Mouse (Mus musculus): ENCODE data around the gene Atg5. TPM values are rescaled to one million over a fixed set of nuclear protein-coding genes. Genes with fewer than 3 reads are reported as not detected.
A peak's percentile ranks its signal among the peaks of the same experiment; 100 is the strongest.

Atg5 gene
- polyA plus RNA-seq, 1 experiment, result 22.7 TPM

- no peak for TF ChIP-seq POLR2A (IDR thresholded peaks at IDR 0.05; ENCODE audit: borderline replicate concordance, extremely low read depth, insufficient read depth, insufficient read length, poor library complexity, severe bottlenecking)
- no peak for TF ChIP-seq CTCF (IDR thresholded peaks at IDR 0.05; ENCODE audit: borderline replicate concordance, extremely low read depth, insufficient read depth, insufficient read length)
- DNase-seq (ENCODE audit: low read depth), result no peak
Measured at GRCm38 (mm10) chr10:44338571-44338970, 70.4 kb downstream of the Atg5 start.

DNA sequence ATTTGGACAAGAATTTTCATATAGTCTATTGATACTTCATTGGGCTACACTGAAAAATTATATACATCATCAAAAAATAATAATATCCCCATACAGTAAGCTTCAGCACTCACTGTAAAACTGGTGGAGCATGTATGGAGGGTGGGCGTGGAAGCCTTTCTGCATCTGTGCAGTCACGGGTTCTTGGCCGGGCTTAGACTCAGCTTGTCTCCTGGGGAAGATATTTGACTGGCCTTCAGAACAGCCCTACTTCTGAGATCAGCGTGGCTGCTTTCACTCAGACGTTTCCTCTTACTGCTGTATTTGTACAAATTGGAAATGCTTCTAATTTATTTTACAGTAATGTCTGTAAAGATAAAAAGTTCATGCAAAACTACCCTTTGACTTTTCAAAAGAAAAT, 71.2 kb downstream of the Atg5 start:
- DNase-seq (ENCODE audit: low read depth), result no peak
- TF ChIP-seq POLR2A (IDR thresholded peaks at IDR 0.05; ENCODE audit: borderline replicate concordance, extremely low read depth, insufficient read depth, insufficient read length, poor library complexity, severe bottlenecking), result no peak
- no peak for TF ChIP-seq CTCF (IDR thresholded peaks at IDR 0.05; ENCODE audit: borderline replicate concordance, extremely low read depth, insufficient read depth, insufficient read length)

GRCm38 (mm10) chr10:44340928-44341327, 72.8 kb downstream of the Atg5 start:
- TF ChIP-seq POLR2A (IDR thresholded peaks at IDR 0.05; ENCODE audit: borderline replicate concordance, extremely low read depth, insufficient read depth, insufficient read length, poor library complexity, severe bottlenecking) (no peak), CTCF (IDR thresholded peaks at IDR 0.05; ENCODE audit: borderline replicate concordance, extremely low read depth, insufficient read depth, insufficient read length) (no peak)

GRCm38 (mm10) chr10:44341826-44342521, 73.8 kb downstream of the Atg5 start:
- TF ChIP-seq POLR2A (IDR thresholded peaks at IDR 0.05; ENCODE audit: borderline replicate concordance, extremely low read depth, insufficient read depth, insufficient read length, poor library complexity, severe bottlenecking), result no peak
- TF ChIP-seq CTCF (IDR thresholded peaks at IDR 0.05; ENCODE audit: borderline replicate concordance, extremely low read depth, insufficient read depth, insufficient read length), result no peak

More at GRCm38 (mm10) chr10:44340928-44341327, 72.8 kb downstream of the Atg5 start:
- DNase-seq (ENCODE audit: low read depth), result peak; percentile 25

DNA sequence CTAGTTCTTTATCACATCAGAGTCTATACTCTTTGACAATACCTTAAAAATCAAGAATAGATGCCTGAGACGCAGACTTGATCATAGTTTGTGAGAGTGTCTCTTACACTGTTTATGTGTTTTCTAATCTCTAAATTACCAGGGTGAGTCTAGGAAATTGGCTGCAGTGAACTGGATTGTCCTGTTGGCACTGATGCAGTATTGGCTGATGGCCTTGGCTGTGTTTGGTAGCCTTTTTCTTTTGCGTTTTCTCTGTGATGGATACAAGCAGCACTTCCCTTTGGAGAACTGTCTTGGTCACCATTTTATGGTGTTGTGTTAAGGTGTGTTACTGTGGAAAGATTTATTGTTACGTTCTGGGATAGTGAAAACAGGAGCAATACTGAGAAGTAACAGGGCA, 75.2 kb downstream of the Atg5 start:
- TF ChIP-seq CTCF (IDR thresholded peaks at IDR 0.05; ENCODE audit: borderline replicate concordance, extremely low read depth, insufficient read depth, insufficient read length) (no peak), POLR2A (IDR thresholded peaks at IDR 0.05; ENCODE audit: borderline replicate concordance, extremely low read depth, insufficient read depth, insufficient read length, poor library complexity, severe bottlenecking) (no peak)
- no peak for DNase-seq (ENCODE audit: low read depth)

More at GRCm38 (mm10) chr10:44341826-44342521, 73.8 kb downstream of the Atg5 start:
- DNase-seq (ENCODE audit: low read depth), result no peak

DNA sequence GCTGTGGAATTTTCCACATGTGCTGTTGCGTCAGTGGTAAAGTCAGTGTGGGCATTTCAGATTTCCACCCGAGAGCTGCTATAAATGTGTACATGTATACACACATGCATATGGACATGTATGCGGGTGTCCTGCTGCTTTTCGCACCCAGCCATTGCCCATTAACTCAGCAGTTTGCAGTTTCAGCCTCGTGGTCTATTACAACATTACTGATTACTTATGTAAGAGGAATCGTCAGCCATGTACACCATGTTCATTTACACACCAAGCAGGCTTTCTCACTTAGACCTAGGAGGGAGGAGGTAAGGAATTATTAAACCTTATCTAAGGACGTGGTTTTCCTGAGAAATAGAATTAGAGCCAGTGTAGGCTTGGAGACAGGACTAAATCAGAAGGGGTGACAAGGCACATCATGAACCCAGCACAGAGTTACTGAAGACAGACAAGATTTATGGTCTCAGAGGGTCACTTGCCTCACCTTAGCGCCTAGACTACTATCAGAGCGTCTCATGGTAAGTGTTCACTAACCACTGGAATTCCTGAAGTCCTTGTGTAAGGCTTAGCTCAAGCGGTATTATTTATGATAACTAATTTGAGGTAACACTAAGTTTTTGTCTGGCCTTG, 79.5 kb downstream of the Atg5 start:
- no peak for TF ChIP-seq POLR2A (IDR thresholded peaks at IDR 0.05; ENCODE audit: borderline replicate concordance, extremely low read depth, insufficient read depth, insufficient read length, poor library complexity, severe bottlenecking)
- TF ChIP-seq CTCF (IDR thresholded peaks at IDR 0.05; ENCODE audit: borderline replicate concordance, extremely low read depth, insufficient read depth, insufficient read length), result no peak

GRCm38 (mm10) chr10:44348474-44349415, 80.6 kb downstream of the Atg5 start:
- TF ChIP-seq CTCF (IDR thresholded peaks at IDR 0.05; ENCODE audit: borderline replicate concordance, extremely low read depth, insufficient read depth, insufficient read length), result no peak
- TF ChIP-seq POLR2A (IDR thresholded peaks at IDR 0.05; ENCODE audit: borderline replicate concordance, extremely low read depth, insufficient read depth, insufficient read length, poor library complexity, severe bottlenecking), result no peak
- no peak for DNase-seq (ENCODE audit: low read depth)

More for the DNA sequence above, 79.5 kb downstream of the Atg5 start:
- no peak for DNase-seq (ENCODE audit: low read depth)

- no peak for DNase-seq (ENCODE audit: low read depth)
- TF ChIP-seq CTCF (IDR thresholded peaks at IDR 0.05; ENCODE audit: borderline replicate concordance, extremely low read depth, insufficient read depth, insufficient read length), result no peak
- TF ChIP-seq POLR2A (IDR thresholded peaks at IDR 0.05; ENCODE audit: borderline replicate concordance, extremely low read depth, insufficient read depth, insufficient read length, poor library complexity, severe bottlenecking), result no peak
Measured at GRCm38 (mm10) chr10:44353467-44353866, 85.3 kb downstream of the Atg5 start.

DNA sequence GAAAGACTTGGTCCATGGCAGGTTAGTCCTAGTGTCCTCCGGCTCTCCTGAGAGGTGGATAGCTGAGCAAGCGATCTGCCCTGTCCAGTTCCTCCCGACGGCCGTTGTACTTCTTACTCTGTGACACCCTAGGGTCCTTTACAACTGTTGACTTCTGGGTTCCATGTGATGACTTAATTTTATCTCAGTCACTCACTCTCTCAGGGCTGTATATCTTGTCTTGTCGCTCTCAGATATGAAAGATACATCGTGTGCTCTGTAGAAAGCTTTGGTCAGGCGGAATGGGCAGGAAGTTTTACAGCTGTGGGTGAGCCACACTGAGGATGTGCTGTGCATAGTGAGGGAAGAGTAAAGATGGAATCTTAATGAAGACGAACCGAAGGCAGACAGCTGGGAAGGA, 86.2 kb downstream of the Atg5 start:
- no peak for DNase-seq (ENCODE audit: low read depth)
- TF ChIP-seq POLR2A (IDR thresholded peaks at IDR 0.05; ENCODE audit: borderline replicate concordance, extremely low read depth, insufficient read depth, insufficient read length, poor library complexity, severe bottlenecking) (no peak), CTCF (IDR thresholded peaks at IDR 0.05; ENCODE audit: borderline replicate concordance, extremely low read depth, insufficient read depth, insufficient read length) (no peak)

- no peak for TF ChIP-seq POLR2A (IDR thresholded peaks at IDR 0.05; ENCODE audit: borderline replicate concordance, extremely low read depth, insufficient read depth, insufficient read length, poor library complexity, severe bottlenecking)
- TF ChIP-seq CTCF (IDR thresholded peaks at IDR 0.05; ENCODE audit: borderline replicate concordance, extremely low read depth, insufficient read depth, insufficient read length), result no peak
Measured at GRCm38 (mm10) chr10:44355216-44355615, 87.1 kb downstream of the Atg5 start.

DNA sequence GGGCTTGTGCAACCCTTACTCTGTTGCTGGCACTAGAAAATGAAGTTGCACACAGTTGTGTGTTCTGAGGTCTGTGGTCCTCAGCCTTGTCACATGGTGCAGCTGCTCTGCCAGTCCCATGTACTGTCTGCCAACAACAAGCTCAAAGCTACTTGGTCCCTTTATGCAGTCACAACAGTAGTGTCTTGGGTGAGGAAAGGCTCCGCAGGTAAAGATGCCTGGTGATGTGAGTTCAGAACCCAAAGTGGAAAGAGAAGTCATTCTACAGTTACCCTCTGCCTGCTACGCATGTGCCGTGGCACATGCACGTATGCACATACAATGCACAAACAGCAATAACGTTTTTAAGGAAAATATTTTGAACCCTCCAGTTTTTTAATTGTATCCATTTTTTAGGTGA, 88.5 kb downstream of the Atg5 start:
- TF ChIP-seq CTCF (IDR thresholded peaks at IDR 0.05; ENCODE audit: borderline replicate concordance, extremely low read depth, insufficient read depth, insufficient read length), result no peak
- no peak for TF ChIP-seq POLR2A (IDR thresholded peaks at IDR 0.05; ENCODE audit: borderline replicate concordance, extremely low read depth, insufficient read depth, insufficient read length, poor library complexity, severe bottlenecking)
- no peak for DNase-seq (ENCODE audit: low read depth)

More at GRCm38 (mm10) chr10:44355216-44355615, 87.1 kb downstream of the Atg5 start:
- DNase-seq (ENCODE audit: low read depth), result peak; percentile 27
